Mouse (Mus musculus) forebrain, embryonic 16.5 days (tissue): ENCODE results near the gene Fry. TPM values are rescaled to one million over a fixed set of nuclear protein-coding genes. Genes with fewer than 3 reads are reported as not detected.

ENCODE experiments used
- ATAC-seq: fragments of 200-750 bp; cut with Nextera tagmentation; 2 replicates; pipeline ENCODE4 v1.8.0; 2017; ENCODE audit warnings: mild to moderate bottlenecking, moderate library complexity
- H3K27ac ChIP-seq: fragments of 300-500 bp; sonication (generic); 2 replicates; pipeline ENCODE4 v1.5.1; 2014; ENCODE audit warnings: low read length, control low read depth
- H3K27me3 ChIP-seq: fragments of 300-500 bp; sonication (generic); replicated peaks from 2 replicates; pipeline ENCODE4 v1.6.1; 2014; ENCODE audit warnings: low read length; ENCODE audit not compliant: control insufficient read depth, insufficient read depth
- H3K36me3 ChIP-seq: fragments of 300-500 bp; sonication (generic); 2 replicates; pipeline ENCODE4 v1.6.1; 2014; ENCODE audit not compliant: control insufficient read depth, insufficient read depth
- H3K4me1 ChIP-seq: fragments of 300-500 bp; sonication (generic); replicated peaks from 2 replicates; pipeline ENCODE4 v1.6.1; 2014; ENCODE audit warnings: low read length; ENCODE audit not compliant: control insufficient read depth, insufficient read depth
- H3K4me2 ChIP-seq: fragments of 300-500 bp; sonication (generic); 2 replicates; pipeline ENCODE4 v1.6.1; 2014; ENCODE audit warnings: mild to moderate bottlenecking, low read length, control low read depth
- H3K4me3 ChIP-seq: fragments of 300-500 bp; sonication (generic); replicated peaks from 2 replicates; pipeline ENCODE4 v1.5.1; 2014; ENCODE audit warnings: mild to moderate bottlenecking, low read length, control low read depth
- H3K9ac ChIP-seq: fragments of 300-500 bp; sonication (generic); replicated peaks from 2 replicates; pipeline ENCODE4 v1.6.1; 2014; ENCODE audit warnings: low read depth, low read length, control low read depth
- H3K9me3 ChIP-seq: fragments of 300-500 bp; sonication (generic); 2 replicates; pipeline ENCODE4 v1.6.1; 2016; ENCODE audit warnings: low read length; ENCODE audit not compliant: control insufficient read depth
- WGBS: fragments of 180-500 bp; shearing (Covaris S2); extraction: QIAGEN DNeasy Blood & Tissue Kit; methylation state at CpG from one replicate; pipeline ENCODE4 v1.1.7; 2014; 5-methylcytosine and 5-hydroxymethylcytosine counted together
- polyA plus RNA-seq: library from polyadenylated mRNA; unstranded; fragments of >200 nt; fragmentation: Nextera tagmentation; extraction: Ambion mirVana; gene quantifications from 2 replicates; pipeline ENCODE4 v1.2.1, GENCODE M21; 2015

Gene Fry
- polyA plus RNA-seq, 1 experiment from 2014 or later: 45.4 TPM

- Histone ChIP-seq H3K9me3 (no peaks in the 10 kb centered on the region), H3K4me2 (no peak overlapping the region), H3K36me3 (no peaks in the 10 kb centered on the region), H3K27ac (no peak overlapping the region), H3K9ac (no peak overlapping the region), H3K4me1 (no peaks in the 10 kb centered on the region), H3K27me3 (no peaks in the 10 kb centered on the region), H3K4me3 (no peak overlapping the region)
- ATAC-seq: no peak
- 84% methylated on average over 10 of the region's 10 CpGs for WGBS
Measured at GRCm38 (mm10) chr5:150333328-150333731, 214.9 kb downstream of the Fry start.

GRCm38 (mm10) chr5:150336451-150336850 is 218.0 kb downstream of the Fry start:
- no peak overlapping the region for H3K27ac ChIP-seq
- no peak overlapping the region for H3K4me2 ChIP-seq
- H3K4me3 ChIP-seq: no peak overlapping the region
- H3K36me3 ChIP-seq: no peaks in the 10 kb centered on the region
- WGBS: 72% methylated on average over 10 of the region's 10 CpGs
- ATAC-seq: no peak
- H3K27me3 ChIP-seq: no peaks in the 10 kb centered on the region
- H3K9ac ChIP-seq: no peak overlapping the region
- no peaks in the 10 kb centered on the region for H3K9me3 ChIP-seq
- H3K4me1 ChIP-seq: no peaks in the 10 kb centered on the region

- no peak overlapping the region for H3K4me3 ChIP-seq
- no peak for ATAC-seq
- no peaks in the 10 kb centered on the region for H3K27me3 ChIP-seq
- no peaks in the 10 kb centered on the region for H3K4me1 ChIP-seq
- H3K27ac ChIP-seq: no peak overlapping the region
- WGBS: 92% methylated on average over 7 of the region's 7 CpGs
- H3K4me2 ChIP-seq: no peak overlapping the region
- no peaks in the 10 kb centered on the region for H3K36me3 ChIP-seq
- H3K9me3 ChIP-seq: no peaks in the 10 kb centered on the region
- H3K9ac ChIP-seq: no peak overlapping the region
Measured at GRCm38 (mm10) chr5:150337696-150338095, 219.3 kb downstream of the Fry start.

- Histone ChIP-seq H3K27me3 (no peaks in the 10 kb centered on the region), H3K4me3 (no peak overlapping the region), H3K9ac (no peak overlapping the region), H3K27ac (no peak overlapping the region), H3K4me1 (no peaks in the 10 kb centered on the region), H3K4me2 (no peak overlapping the region), H3K9me3 (no peaks in the 10 kb centered on the region), H3K36me3 (no peaks in the 10 kb centered on the region; the same call in 1 of the 2 replicates)
- ATAC-seq: no peak
- WGBS: 88% methylated on average over 5 of the region's 5 CpGs
Measured at GRCm38 (mm10) chr5:150340944-150341343, 222.5 kb downstream of the Fry start.

GRCm38 (mm10) chr5:150342139-150342538 is 223.7 kb downstream of the Fry start:
- whole genome bisulfite sequencing: 92% methylated on average over 3 of the region's 3 CpGs
- Histone ChIP-seq H3K27ac (no peak overlapping the region), H3K9me3 (no peaks in the 10 kb centered on the region), H3K36me3 (peaks cover 9% of the 10 kb centered on the region), H3K4me2 (no peak overlapping the region), H3K27me3 (no peaks in the 10 kb centered on the region), H3K4me1 (no peaks in the 10 kb centered on the region), H3K4me3 (no peak overlapping the region), H3K9ac (no peak overlapping the region)
- no peak for ATAC-seq

GRCm38 (mm10) chr5:150345946-150346345 is 227.5 kb downstream of the Fry start:
- Histone ChIP-seq H3K27ac (no peak overlapping the region), H3K9ac (no peak overlapping the region), H3K4me3 (no peak overlapping the region), H3K4me1 (no peaks in the 10 kb centered on the region), H3K27me3 (no peaks in the 10 kb centered on the region), H3K36me3 (peaks cover 14% of the 10 kb centered on the region), H3K4me2 (no peak overlapping the region), H3K9me3 (peaks cover 7% of the 10 kb centered on the region)
- WGBS: 92% methylated on average over 7 of the region's 7 CpGs
- no peak for ATAC-seq

GRCm38 (mm10) chr5:150346378-150346777 is 227.9 kb downstream of the Fry start:
- Histone ChIP-seq H3K9me3 (peaks cover 7% of the 10 kb centered on the region), H3K27me3 (no peaks in the 10 kb centered on the region), H3K4me1 (no peaks in the 10 kb centered on the region), H3K36me3 (peaks cover 14% of the 10 kb centered on the region), H3K4me2 (no peak overlapping the region), H3K27ac (no peak overlapping the region), H3K9ac (no peak overlapping the region), H3K4me3 (no peak overlapping the region)
- 78% methylated on average over 4 of the region's 4 CpGs for WGBS
- ATAC-seq: no peak

- no peak for ATAC-seq
- Histone ChIP-seq H3K27ac (no peak overlapping the region), H3K27me3 (no peaks in the 10 kb centered on the region), H3K36me3 (peaks cover 14% of the 10 kb centered on the region), H3K4me3 (no peak overlapping the region), H3K9ac (no peak overlapping the region), H3K4me2 (no peak overlapping the region), H3K9me3 (peaks cover 7% of the 10 kb centered on the region), H3K4me1 (no peaks in the 10 kb centered on the region)
- WGBS: 89% methylated on average over 2 of the region's 2 CpGs
Measured at GRCm38 (mm10) chr5:150347845-150348244, 229.4 kb downstream of the Fry start.

- Histone ChIP-seq H3K36me3 (peaks cover 14% of the 10 kb centered on the region), H3K4me1 (no peaks in the 10 kb centered on the region), H3K9ac (no peak overlapping the region), H3K27ac (no peak overlapping the region), H3K9me3 (peaks cover 7% of the 10 kb centered on the region), H3K4me3 (no peak overlapping the region), H3K27me3 (no peaks in the 10 kb centered on the region), H3K4me2 (no peak overlapping the region)
- ATAC-seq: no peak
- 100% methylated on average over 1 of the region's 1 CpGs for WGBS
Measured at GRCm38 (mm10) chr5:150348302-150348701, 229.9 kb downstream of the Fry start.

- H3K4me3 ChIP-seq: no peak overlapping the region
- peaks cover 7% of the 10 kb centered on the region for H3K9me3 ChIP-seq
- WGBS: 82% methylated on average over 2 of the region's 2 CpGs
- no peak overlapping the region for H3K27ac ChIP-seq
- ATAC-seq: no peak
- no peaks in the 10 kb centered on the region for H3K4me1 ChIP-seq
- no peak overlapping the region for H3K9ac ChIP-seq
- peaks cover 19% of the 10 kb centered on the region for H3K36me3 ChIP-seq
- H3K4me2 ChIP-seq: no peak overlapping the region
- no peaks in the 10 kb centered on the region for H3K27me3 ChIP-seq
Measured at GRCm38 (mm10) chr5:150351191-150351590, 232.7 kb downstream of the Fry start.
